Mouse (Mus musculus): ENCODE data around the gene Fip1l1. TPM values are rescaled to one million over a fixed set of nuclear protein-coding genes. Genes with fewer than 3 reads are reported as not detected.
A peak's percentile ranks its signal among the peaks of the same experiment; 100 is the strongest.

Gene Fip1l1
- total RNA-seq, 2 experiments from 2014 or later = 16.6 to 22.7 TPM

DNA sequence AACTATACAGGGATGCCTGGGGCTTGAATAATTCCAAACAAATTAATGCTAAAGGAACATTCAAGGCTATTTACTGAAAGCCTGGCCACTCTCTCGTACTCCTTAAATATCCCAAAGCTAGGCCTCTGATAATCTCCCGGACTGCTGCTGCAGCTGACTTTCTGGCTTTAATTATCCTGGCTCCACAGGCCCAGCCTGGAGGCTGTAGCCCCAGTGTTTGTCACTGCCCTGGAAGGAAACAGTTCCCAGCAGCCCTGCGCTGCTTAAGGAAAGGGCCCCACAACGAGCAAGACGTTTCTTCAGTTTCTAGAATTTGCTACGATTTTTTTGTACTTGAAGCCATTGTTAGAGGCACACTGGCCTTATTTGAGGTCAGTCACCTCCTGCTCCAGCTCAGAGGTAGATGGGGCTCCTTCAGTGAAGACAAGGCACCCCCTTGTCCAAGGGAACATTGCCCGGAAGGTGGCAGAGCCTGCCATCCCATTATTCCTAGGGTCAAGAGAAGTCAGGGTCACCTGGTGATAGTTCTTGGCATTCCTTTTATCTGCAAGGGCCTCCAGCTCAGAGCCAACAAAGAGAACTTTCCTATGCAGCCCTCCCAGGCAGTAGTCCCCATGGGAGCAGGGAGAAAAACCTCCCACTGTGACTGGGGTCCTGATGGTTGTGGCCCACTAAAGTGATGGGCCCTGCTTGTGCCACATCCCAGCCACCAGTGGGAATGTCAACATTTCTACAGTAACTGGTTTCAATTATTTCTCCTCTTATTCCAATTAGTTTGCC, 86.6 kb downstream of the Fip1l1 start:
- intact Hi-C loops (cut with DNase I) = no loop called here
- no peak for TF ChIP-seq CTCF (IDR thresholded peaks at IDR 0.05)
- no peak overlapping the region for H3K4me3 ChIP-seq
- no peak for DNase-seq
- H3K27ac ChIP-seq = peak overlapping the region; percentile 59

DNA sequence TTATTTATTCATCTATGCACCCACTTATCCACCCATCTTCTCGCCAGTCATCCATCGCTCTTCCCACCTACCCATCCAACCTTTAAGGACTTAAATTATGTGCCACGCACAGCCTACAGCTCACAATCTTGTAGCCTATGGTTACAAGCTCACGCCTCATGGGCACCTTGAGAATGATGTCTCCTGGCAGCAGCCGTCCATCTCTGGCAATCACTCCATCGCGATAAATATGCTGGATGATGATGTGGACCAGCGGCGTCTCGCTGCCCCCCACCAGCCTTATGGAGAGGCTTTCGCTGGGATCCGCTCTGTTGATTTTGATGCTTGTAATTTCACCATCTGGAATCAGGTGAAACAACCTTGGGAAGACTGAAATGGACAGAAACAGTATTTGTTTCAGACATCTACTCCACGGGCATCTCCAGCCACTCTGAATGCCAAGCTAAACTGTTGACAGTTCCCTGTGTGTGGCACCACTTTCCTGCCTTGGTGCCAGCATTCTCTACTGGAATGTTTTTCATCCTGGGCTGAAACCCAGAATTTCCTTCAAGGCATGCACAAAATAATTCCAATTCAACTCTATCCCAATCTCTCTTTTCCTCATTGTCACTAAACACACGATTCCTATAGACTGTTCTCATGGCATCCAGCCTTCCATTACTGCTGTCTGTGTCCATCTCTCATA, 88.2 kb downstream of the Fip1l1 start:
- no peak for DNase-seq
- intact Hi-C loops (cut with DNase I) = no loop called here
- TF ChIP-seq CTCF (IDR thresholded peaks at IDR 0.05) = no peak
- H3K27ac ChIP-seq = no peak overlapping the region
- no peak overlapping the region for H3K4me3 ChIP-seq

DNA sequence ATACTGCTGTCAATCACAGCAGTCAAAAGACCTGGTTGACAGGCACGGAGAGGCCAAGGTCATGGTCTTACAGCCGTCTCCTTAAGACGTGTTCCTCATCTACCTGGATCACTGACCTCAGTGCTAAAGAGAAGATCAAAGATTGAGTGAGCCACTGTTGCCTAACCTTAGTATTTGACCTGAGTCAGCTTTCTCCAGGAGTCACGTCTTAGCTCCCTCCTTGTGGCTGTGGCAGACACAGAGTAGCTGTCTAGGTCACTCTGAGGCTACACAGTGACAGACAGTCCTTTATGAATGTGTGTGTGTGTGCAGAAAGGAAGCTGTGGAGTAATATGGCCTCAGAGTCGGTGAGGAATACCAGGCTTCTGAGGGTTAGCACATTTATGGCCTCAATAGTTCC, 89.1 kb downstream of the Fip1l1 start:
- no peak for DNase-seq
- TF ChIP-seq CTCF (IDR thresholded peaks at IDR 0.05) = no peak
- no peak overlapping the region for H3K4me3 ChIP-seq
- intact Hi-C loops (cut with DNase I) = no loop called here
- no peak overlapping the region for H3K27ac ChIP-seq

DNA sequence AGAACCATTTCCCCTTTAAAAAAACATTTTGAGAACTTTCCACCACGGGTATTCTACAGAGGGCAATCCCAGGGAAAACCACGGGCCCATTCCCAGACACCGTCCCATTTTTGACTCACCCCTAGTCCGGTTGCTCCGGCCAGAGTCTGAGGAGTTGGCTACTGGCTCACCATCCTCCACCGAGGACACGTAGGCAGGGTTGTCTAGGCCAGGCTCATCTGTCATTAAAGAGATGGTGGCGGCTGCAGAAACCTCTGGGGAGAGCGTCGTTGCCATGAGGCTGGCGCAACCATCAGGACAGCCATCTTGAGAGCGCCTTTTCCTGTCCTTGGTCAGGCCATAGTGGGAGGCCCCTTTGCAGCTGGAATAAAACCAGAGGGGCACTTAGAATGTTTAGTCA, 92.8 kb downstream of the Fip1l1 start:
- intact Hi-C loops (cut with DNase I) = no loop called here
- no peak for TF ChIP-seq CTCF (IDR thresholded peaks at IDR 0.05)

DNA sequence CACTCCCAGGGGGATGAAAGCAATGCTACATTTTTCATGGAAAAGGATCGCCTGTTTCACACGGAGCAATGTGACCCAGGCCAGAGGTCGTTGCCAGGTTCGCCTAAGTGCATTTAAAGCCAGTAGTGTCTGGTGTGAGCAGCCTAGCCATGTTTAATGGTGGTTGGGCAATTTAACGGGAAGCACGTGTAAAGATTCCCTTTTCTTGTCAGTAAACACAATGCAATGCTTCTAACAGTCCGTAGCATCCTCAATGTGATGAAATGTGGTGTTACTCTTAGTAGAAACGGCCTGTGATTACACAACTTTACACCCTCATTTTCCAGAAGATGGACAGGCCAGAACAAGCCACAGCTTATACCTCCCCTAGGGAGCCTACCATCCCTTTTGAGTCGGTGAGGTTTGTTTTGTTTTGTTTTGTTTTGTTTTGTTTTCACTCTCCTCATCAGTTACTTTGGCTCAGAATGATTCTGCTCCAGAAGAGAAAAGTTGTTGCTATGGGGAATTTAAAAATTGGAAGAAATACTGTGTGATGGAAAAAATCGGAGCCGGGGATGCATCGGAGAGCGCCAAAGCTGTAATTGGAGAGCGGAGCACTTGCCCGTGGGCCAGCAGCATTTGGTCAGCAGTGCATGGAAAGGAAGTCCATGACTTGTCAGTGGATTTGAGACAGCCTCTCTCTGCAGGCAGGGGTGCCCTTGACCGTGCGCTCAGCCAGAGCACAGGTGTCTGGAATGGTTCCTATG, 97.3 kb downstream of the Fip1l1 start:
- H3K27ac ChIP-seq = peak overlapping the region; percentile 55
- H3K4me3 ChIP-seq = peak overlapping the region; percentile 15
- TF ChIP-seq CTCF (IDR thresholded peaks at IDR 0.05) = no peak
- intact Hi-C loops (cut with DNase I) = no loop called here
- peak; percentile 71 for DNase-seq

More for the DNA sequence above, 92.8 kb downstream of the Fip1l1 start:
- 0 out of 2 replicates have a peak overlapping the region, but pooled peaks have one; percentile 9 for H3K27ac ChIP-seq
- H3K4me3 ChIP-seq = no peak overlapping the region
- peak; percentile 33 for DNase-seq

DNA sequence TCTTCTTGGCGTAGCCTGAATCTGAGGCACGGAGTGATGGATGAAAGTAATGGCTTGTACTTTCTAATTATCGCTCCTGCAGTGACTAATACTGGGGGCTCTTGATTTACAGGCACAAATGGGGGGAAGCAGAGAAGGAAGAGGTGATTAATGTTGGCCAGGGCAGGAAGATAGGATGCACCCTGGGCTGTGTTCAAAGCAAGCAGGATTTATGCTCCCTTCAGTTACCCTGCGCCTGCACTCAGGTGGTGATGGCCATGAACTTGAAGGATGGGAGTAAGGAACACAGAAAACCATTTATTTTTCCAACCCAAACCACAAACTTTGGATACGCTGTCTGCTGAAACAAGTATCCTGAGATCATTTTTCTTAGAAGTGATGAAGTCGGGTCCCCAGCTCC, 98.2 kb downstream of the Fip1l1 start:
- H3K4me3 ChIP-seq = no peak overlapping the region
- H3K27ac ChIP-seq = peak overlapping the region; percentile 55
- intact Hi-C loops (cut with DNase I) = no loop called here
- TF ChIP-seq CTCF (IDR thresholded peaks at IDR 0.05) = no peak
- DNase-seq = no peak

DNA sequence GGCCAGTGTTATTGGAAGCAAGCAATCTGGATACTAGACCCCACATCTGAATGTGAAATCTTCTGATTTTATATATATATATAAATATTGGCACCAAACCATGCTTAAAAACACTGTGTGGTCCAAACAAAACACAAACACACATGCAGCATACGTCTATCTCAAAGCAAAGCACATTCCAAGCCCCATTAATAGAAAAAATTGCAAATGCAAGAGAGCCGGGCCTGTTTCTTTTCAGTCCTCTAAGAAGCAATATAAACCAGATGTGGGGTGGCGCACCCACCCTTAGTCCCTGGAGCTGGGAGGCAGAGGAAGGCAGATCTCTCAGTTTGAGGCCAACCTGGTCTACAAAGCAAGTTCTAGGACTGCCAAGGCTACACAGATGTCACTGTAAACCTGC, 99.1 kb downstream of the Fip1l1 start:
- no peak overlapping the region for H3K4me3 ChIP-seq
- DNase-seq = no peak
- intact Hi-C loops (cut with DNase I) = no loop called here
- TF ChIP-seq CTCF (IDR thresholded peaks at IDR 0.05) = no peak
- H3K27ac ChIP-seq = no peak overlapping the region

DNA sequence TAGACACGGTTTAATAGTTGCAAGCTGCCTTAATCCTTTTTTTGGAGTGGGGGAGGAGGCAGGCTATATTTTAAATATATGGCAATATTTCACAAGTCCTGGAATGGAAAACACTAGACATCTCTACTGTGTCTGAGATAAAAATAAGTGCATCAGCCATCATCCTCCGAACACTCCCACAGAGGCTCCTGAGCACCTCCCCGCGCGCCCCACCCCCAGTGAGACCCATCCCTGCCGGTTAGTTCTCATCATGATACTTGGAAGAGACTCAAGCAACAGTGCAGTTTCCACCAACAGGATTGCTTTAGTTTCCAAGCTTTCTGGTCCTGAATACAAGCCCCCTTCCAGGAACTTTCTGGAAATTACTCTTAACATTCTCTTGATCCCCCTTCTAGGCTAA, 104.3 kb downstream of the Fip1l1 start:
- TF ChIP-seq CTCF (IDR thresholded peaks at IDR 0.05) = no peak
- no peak overlapping the region for H3K27ac ChIP-seq
- no peak overlapping the region for H3K4me3 ChIP-seq
- no peak for DNase-seq
- intact Hi-C loops (cut with DNase I) = no loop called here

DNA sequence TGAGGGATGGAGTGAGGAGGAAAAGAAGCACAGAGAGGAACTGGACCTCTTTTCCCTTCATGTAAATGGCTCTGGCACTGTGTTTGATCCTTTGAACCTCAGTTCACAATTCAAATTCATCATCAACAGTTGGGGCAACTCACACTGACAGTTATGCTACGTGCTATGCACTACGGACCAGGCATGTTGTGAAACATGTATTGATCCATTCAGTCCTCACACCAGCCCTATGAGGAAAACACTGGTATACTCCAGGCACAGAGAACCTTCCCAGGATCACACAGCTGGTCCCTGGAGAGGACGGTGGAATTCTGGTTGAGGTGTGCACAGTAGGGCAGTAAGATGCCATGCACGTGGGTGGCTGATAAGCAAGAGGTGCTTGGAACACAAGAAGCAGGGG, 105.3 kb downstream of the Fip1l1 start:
- no peak for DNase-seq
- intact Hi-C loops (cut with DNase I) = loop anchor here (5.0 kb wide), 3 partner anchors 57 to 517 kb away; no protein-coding TSS in a partner anchor
- H3K27ac ChIP-seq = peak overlapping the region; percentile 50
- no peak overlapping the region for H3K4me3 ChIP-seq
- no peak for TF ChIP-seq CTCF (IDR thresholded peaks at IDR 0.05)

DNA sequence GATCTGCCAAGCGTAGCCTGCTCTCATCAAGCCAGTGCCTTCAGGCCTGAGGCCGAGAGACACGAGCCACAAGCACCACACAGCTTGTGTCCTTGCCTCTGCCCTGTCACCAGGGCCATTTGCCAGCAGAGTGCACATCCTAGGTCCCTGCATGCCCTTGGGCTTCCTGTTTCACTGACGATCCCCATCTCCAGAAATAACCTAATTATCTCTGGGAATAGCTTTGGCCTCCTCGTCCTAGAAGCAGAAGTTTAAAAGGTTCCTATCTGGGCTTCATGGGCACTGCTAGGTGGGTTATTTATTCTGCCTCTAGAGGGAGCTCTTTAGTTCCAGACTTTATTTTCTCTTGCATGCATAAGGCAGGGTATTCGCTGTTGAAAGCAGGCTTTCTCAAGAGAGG, 105.8 kb downstream of the Fip1l1 start:
- intact Hi-C loops (cut with DNase I) = loop anchor here (5.0 kb wide), 3 partner anchors 56 to 516 kb away; no protein-coding TSS in a partner anchor
- peak; percentile 83 for TF ChIP-seq CTCF (IDR thresholded peaks at IDR 0.05)
- Histone ChIP-seq H3K27ac (peak overlapping the region; percentile 50), H3K4me3 (no peak overlapping the region)
- peak; percentile 56 for DNase-seq

DNA sequence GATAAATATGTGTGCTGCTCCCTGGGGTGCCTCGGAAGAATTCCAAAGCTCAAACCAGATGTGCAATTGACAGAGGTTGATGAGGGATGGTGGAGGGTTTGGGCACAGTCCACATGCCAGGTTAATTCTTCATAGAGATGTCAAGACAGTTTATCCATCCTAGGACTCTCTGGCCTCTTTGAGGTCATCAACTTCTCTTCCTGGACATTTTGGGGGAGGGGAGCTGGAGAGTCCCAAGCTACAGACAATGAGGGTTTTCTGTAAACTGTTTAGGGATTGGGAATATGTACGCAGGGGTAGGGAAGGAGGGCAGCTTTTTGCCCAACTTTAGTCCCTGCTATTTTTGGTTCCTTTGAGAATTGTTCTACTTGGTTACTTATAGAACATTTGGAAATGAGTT, 107.0 kb downstream of the Fip1l1 start:
- no peak overlapping the region; the same call in 1 of the 2 replicates for H3K27ac ChIP-seq
- TF ChIP-seq CTCF (IDR thresholded peaks at IDR 0.05) = no peak
- no peak overlapping the region for H3K4me3 ChIP-seq
- DNase-seq = no peak
- intact Hi-C loops (cut with DNase I) = loop anchor here (5.0 kb wide), 3 partner anchors 55 to 515 kb away; no protein-coding TSS in a partner anchor

DNA sequence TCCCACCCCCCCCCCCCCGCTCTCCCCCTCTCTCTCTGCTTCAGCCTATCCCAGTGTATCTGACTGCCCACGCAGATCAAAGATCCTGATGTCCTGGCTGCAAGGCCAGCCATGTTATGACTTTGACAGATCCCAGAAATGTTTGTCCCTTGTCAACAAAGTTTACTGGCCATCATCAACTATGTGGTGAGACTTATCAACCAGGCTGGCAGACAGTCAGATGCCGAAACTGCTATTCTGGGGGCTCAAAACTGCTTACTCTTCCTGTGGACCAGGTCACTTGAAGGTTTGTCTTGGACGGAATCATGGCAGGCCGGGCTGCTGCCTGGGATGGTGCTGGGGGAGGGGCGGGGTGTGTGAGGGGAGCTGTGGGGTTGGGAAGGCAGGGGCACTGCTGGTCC, 112.3 kb downstream of the Fip1l1 start:
- H3K4me3 ChIP-seq = no peak overlapping the region
- no peak for DNase-seq
- no peak for TF ChIP-seq CTCF (IDR thresholded peaks at IDR 0.05)
- intact Hi-C loops (cut with DNase I) = no loop called here
- H3K27ac ChIP-seq = no peak overlapping the region

DNA sequence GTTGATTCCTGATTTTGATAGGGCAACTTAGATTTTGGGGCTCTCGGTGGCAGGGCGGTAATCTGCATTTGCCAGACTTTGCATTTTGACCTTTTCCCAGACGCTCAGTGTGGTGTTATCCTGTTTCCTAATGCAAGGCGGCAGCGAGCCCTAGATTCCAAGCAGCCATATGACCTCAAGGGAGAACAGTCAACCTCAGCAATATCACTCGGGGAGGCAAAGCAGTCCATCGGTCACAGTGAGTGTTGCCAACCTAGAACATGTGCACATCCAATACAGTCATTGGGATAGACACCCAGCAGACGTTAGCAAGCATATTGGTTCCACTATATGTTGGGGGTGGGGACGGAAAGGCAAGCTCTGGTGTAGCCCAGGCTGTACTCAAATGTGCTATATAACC, 113.0 kb downstream of the Fip1l1 start:
- intact Hi-C loops (cut with DNase I) = no loop called here
- H3K4me3 ChIP-seq = no peak overlapping the region
- DNase-seq = no peak
- no peak overlapping the region for H3K27ac ChIP-seq
- TF ChIP-seq CTCF (IDR thresholded peaks at IDR 0.05) = no peak

Other genes starting within 250 kb of the Fip1l1 start
- gene Scfd2, start 3.7 kb upstream of the Fip1l1 start, total RNA-seq (2021) = 10 to 100 TPM; 10.3 to 11.7 TPM
- gene Lnx1, start 167.5 kb downstream of the Fip1l1 start, total RNA-seq (2021) = 1 to 10 TPM; 3.4 to 4.9 TPM

Data from gastrocnemius, adult 2 months (tissue).